In the genomic region with DNA sequence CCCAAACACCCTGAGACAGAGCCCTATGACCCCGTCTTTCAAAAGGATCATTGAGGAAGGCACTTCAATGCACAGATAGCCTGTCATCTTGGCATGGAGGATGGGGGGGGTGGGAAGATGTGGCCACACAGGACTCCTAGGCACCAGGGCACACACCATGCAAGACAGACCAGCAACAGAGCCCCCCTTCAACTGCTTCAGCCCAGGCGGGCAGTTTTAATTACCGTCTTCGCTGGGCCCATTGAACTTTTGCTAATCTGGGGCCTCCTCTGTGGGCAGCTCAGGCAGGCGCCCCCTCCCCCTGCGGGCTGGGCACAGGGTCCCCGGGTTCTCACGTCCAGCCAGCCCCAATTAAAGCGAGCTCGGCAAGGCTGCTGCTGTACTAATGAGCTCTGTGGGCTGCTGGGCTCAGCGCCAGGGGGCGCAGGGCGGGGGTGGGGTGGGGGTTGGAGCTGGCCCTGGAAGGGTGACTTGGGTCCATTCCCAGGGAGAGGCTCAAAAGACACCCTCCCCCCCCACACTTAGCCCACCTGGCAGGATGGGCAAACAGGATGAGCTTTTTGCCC, we compare ENCODE assay signal across 12 mouse cellular contexts. TPM values are rescaled to one million over a fixed set of nuclear protein-coding genes. Genes with fewer than 3 reads are reported as not detected.
DNase-seq lines count a peak whose midpoint lies in the region; ATAC-seq and TF ChIP-seq lines count a peak whose summit lies in the region.
"Had no signal": no experiment of that assay in that cellular context is flagged by ENCODE, and none has a peak within 500 bp of the region (broad histone marks: within the 10 kb centered on the region; RNA-seq: fewer than 3 reads in every experiment).

No protein-coding gene starts in this region.

- 19% methylated on average over 13 of the region's 13 CpGs for WGBS in lung, postnatal 0 days
- 13% methylated on average over 13 of the region's 13 CpGs for WGBS in hindbrain, embryonic 13.5 days
- 11% methylated on average over 13 of the region's 13 CpGs for WGBS in limb, embryonic 13.5 days
- WGBS in stomach, embryonic 16.5 days, result 31% methylated on average over 13 of the region's 13 CpGs

- H3K4me1 ChIP-seq in lung, postnatal 0 days (ENCODE audit: insufficient read depth, low read depth, low read length), result peaks cover 47% of the 10 kb centered on the region
- H3K4me1 ChIP-seq in hindbrain, embryonic 13.5 days (replicated peaks), result peaks cover 85% of the 10 kb centered on the region
- H3K4me1 ChIP-seq in limb, embryonic 13.5 days, result peaks cover 84% of the 10 kb centered on the region
- H3K4me1 ChIP-seq in stomach, embryonic 16.5 days (ENCODE audit: control insufficient read depth, insufficient read depth, low read length), result peaks cover 54% of the 10 kb centered on the region

- H3K4me2 ChIP-seq in lung, postnatal 0 days (replicated peaks; ENCODE audit: low read depth, low read length), result no peak overlapping the region
- no peak overlapping the region for H3K4me2 ChIP-seq in hindbrain, embryonic 13.5 days
- H3K4me2 ChIP-seq in limb, embryonic 13.5 days (replicated peaks), result no peak overlapping the region; the same call in 1 of the 2 replicates
- no peak overlapping the region for H3K4me2 ChIP-seq in stomach, embryonic 16.5 days (ENCODE audit: low read depth, low read length)
- H3K4me2 ChIP-seq: liver, embryonic 13.5 days had no signal

- H3K36me3 ChIP-seq in lung, postnatal 0 days (ENCODE audit: insufficient read depth, low read length), result no peaks in the 10 kb centered on the region
- H3K36me3 ChIP-seq in hindbrain, embryonic 13.5 days, result no peaks in the 10 kb centered on the region
- no peaks in the 10 kb centered on the region for H3K36me3 ChIP-seq in limb, embryonic 13.5 days
- H3K36me3 ChIP-seq in stomach, embryonic 16.5 days (ENCODE audit: control insufficient read depth, insufficient read depth, low read length), result no peaks in the 10 kb centered on the region
- H3K36me3 ChIP-seq: liver, embryonic 13.5 days had no signal

- no peak for DNase-seq in lung, postnatal 0 days (ENCODE audit: low spot score)
- DNase-seq in lung, postnatal 4 days, result no peak
- no peak for DNase-seq in heart, postnatal 14 days
- DNase-seq in gastrocnemius, adult 8-10 months (ENCODE audit: low spot score in 2 of 2), result no peak
- DNase-seq in kidney, adult 18-20 months, result no peak
- DNase-seq: adrenal gland, postnatal 10 days; kidney, adult 2 months; liver, embryonic 13.5 days had no signal

- intact Hi-C loops in heart, postnatal 14 days (cut with DNase I), result no loop called here

- TF ChIP-seq CTCF in lung, postnatal 0 days (IDR thresholded peaks at IDR 0.05), result peak; percentile 7; the same call in 1 of the 2 replicates

- no peaks in the 10 kb centered on the region for H3K9me3 ChIP-seq in lung, postnatal 0 days (ENCODE audit: low read length)
- H3K9me3 ChIP-seq in hindbrain, embryonic 13.5 days, result no peaks in the 10 kb centered on the region
- no peaks in the 10 kb centered on the region for H3K9me3 ChIP-seq in limb, embryonic 13.5 days
- no peaks in the 10 kb centered on the region for H3K9me3 ChIP-seq in stomach, embryonic 16.5 days (replicated peaks; ENCODE audit: control insufficient read depth, low read length)
- H3K9me3 ChIP-seq: liver, embryonic 13.5 days had no signal

- ATAC-seq in lung, postnatal 0 days, result no peak
- ATAC-seq in hindbrain, embryonic 13.5 days (ENCODE audit: low FRiP score), result peak; percentile 33
- ATAC-seq in limb, embryonic 13.5 days (ENCODE audit: low FRiP score, low read depth), result no peak
- no peak for ATAC-seq in stomach, embryonic 16.5 days (ENCODE audit: insufficient read depth, low FRiP score)

- no peaks in the 10 kb centered on the region for H3K27me3 ChIP-seq in lung, postnatal 0 days (replicated peaks; ENCODE audit: insufficient read depth, low read length)
- peaks cover 87% of the 10 kb centered on the region for H3K27me3 ChIP-seq in hindbrain, embryonic 13.5 days
- peaks cover 17% of the 10 kb centered on the region for H3K27me3 ChIP-seq in limb, embryonic 13.5 days
- no peaks in the 10 kb centered on the region for H3K27me3 ChIP-seq in stomach, embryonic 16.5 days (ENCODE audit: control insufficient read depth, insufficient read depth, low read length)

- no peak overlapping the region for H3K9ac ChIP-seq in lung, postnatal 0 days (replicated peaks; ENCODE audit: low read depth)
- H3K9ac ChIP-seq in hindbrain, embryonic 13.5 days, result no peak overlapping the region
- no peak overlapping the region for H3K9ac ChIP-seq in limb, embryonic 13.5 days
- peak overlapping the region; percentile 60 for H3K9ac ChIP-seq in stomach, embryonic 16.5 days (ENCODE audit: low read length)
- H3K9ac ChIP-seq: liver, embryonic 13.5 days had no signal

- peak overlapping the region; percentile 92; the same call in 1 of the 2 replicates for H3K27ac ChIP-seq in lung, postnatal 0 days (ENCODE audit: low read length)
- H3K27ac ChIP-seq in hindbrain, embryonic 13.5 days, result peak overlapping the region; percentile 52; the same call in 1 of the 2 replicates
- peak overlapping the region; percentile 65; the same call in 1 of the 2 replicates for H3K27ac ChIP-seq in limb, embryonic 13.5 days
- peak overlapping the region; percentile 96 for H3K27ac ChIP-seq in stomach, embryonic 16.5 days (ENCODE audit: low read length)
- H3K27ac ChIP-seq: liver, embryonic 13.5 days had no signal

- no peak for TF ChIP-seq EP300 in lung, postnatal 0 days (IDR thresholded peaks at IDR 0.05)

- H3K4me3 ChIP-seq in lung, postnatal 0 days (ENCODE audit: low read depth, low read length), result no peak overlapping the region
- H3K4me3 ChIP-seq in hindbrain, embryonic 13.5 days, result no peak overlapping the region
- H3K4me3 ChIP-seq in limb, embryonic 13.5 days, result no peak overlapping the region
- no peak overlapping the region for H3K4me3 ChIP-seq in stomach, embryonic 16.5 days (replicated peaks; ENCODE audit: low read length)
- H3K4me3 ChIP-seq: liver, embryonic 13.5 days; myocyte had no signal

RNA-seq across cellular contexts. Expression of a gene that starts 23.4 kb away (rescaled TPM):
- polyA plus RNA-seq in lung, postnatal 0 days (2015; fragmentation: Nextera tagmentation; extraction: Ambion mirVana), result 67.9 and 72.5 TPM in 2 replicates
- polyA plus RNA-seq in hindbrain, embryonic 13.5 days (2015; fragmentation: Nextera tagmentation; extraction: Ambion mirVana), result 41.1 and 45.7 TPM in 2 replicates
- polyA plus RNA-seq in limb, embryonic 13.5 days (2015; fragmentation: Nextera tagmentation; extraction: Ambion mirVana), result 39.1 and 40.7 TPM in 2 replicates
- 31.0 and 40.1 TPM in 2 replicates for polyA plus RNA-seq in stomach, embryonic 16.5 days (2015; fragmentation: Nextera tagmentation; extraction: Ambion mirVana)
- total RNA-seq in heart, postnatal 14 days (2021), result 10 to 100 TPM; 12.7 to 13.0 TPM
- total RNA-seq in gastrocnemius, adult 8-10 months (2022), result 1 to 10 TPM; 1.6 to 4.7 (median 1.9) TPM

RNA-seq across cellular contexts. Expression of a gene that starts 39.8 kb away (rescaled TPM):
- polyA plus RNA-seq in lung, postnatal 0 days (2015; fragmentation: Nextera tagmentation; extraction: Ambion mirVana), result 22.5 and 25.1 TPM in 2 replicates
- 28.2 and 28.7 TPM in 2 replicates for polyA plus RNA-seq in hindbrain, embryonic 13.5 days (2015; fragmentation: Nextera tagmentation; extraction: Ambion mirVana)
- 45.2 and 46.0 TPM in 2 replicates for polyA plus RNA-seq in limb, embryonic 13.5 days (2015; fragmentation: Nextera tagmentation; extraction: Ambion mirVana)
- polyA plus RNA-seq in stomach, embryonic 16.5 days (2015; fragmentation: Nextera tagmentation; extraction: Ambion mirVana), result 34.0 and 40.6 TPM in 2 replicates
- total RNA-seq in heart, postnatal 14 days (2021), result 10 to 100 TPM; 17.0 to 17.8 TPM
- 10 to 100 TPM in 2 of 4 experiments, 1 to 10 TPM in 2; 9.2 to 11.3 (median 10.1) TPM for total RNA-seq in gastrocnemius, adult 8-10 months (2022)

RNA-seq across cellular contexts. Expression of a gene that starts 40.1 kb away (rescaled TPM):
- polyA plus RNA-seq in lung, postnatal 0 days (2015; fragmentation: Nextera tagmentation; extraction: Ambion mirVana), result 12.5 and 14.5 TPM in 2 replicates
- 48.8 and 57.0 TPM in 2 replicates for polyA plus RNA-seq in hindbrain, embryonic 13.5 days (2015; fragmentation: Nextera tagmentation; extraction: Ambion mirVana)
- 196 and 197 TPM in 2 replicates for polyA plus RNA-seq in limb, embryonic 13.5 days (2015; fragmentation: Nextera tagmentation; extraction: Ambion mirVana)
- polyA plus RNA-seq in stomach, embryonic 16.5 days (2015; fragmentation: Nextera tagmentation; extraction: Ambion mirVana), result 137 and 145 TPM in 2 replicates
- total RNA-seq in heart, postnatal 14 days (2021), result 10 to 100 TPM in 1 of 2 experiments, 1 to 10 TPM in 1; 6.8 to 12.0 TPM
- total RNA-seq in gastrocnemius, adult 8-10 months (2022), result 1 to 10 TPM in 3 of 4 experiments, under 1 TPM in 1; 0.88 to 1.8 (median 1.2) TPM

RNA-seq across cellular contexts. Expression of a gene that starts 45.7 kb away (rescaled TPM):
- 81.2 and 85.6 TPM in 2 replicates for polyA plus RNA-seq in lung, postnatal 0 days (2015; fragmentation: Nextera tagmentation; extraction: Ambion mirVana)
- polyA plus RNA-seq in hindbrain, embryonic 13.5 days (2015; fragmentation: Nextera tagmentation; extraction: Ambion mirVana), result 126 and 130 TPM in 2 replicates
- polyA plus RNA-seq in limb, embryonic 13.5 days (2015; fragmentation: Nextera tagmentation; extraction: Ambion mirVana), result 252 and 254 TPM in 2 replicates
- 174 and 190 TPM in 2 replicates for polyA plus RNA-seq in stomach, embryonic 16.5 days (2015; fragmentation: Nextera tagmentation; extraction: Ambion mirVana)
- total RNA-seq in heart, postnatal 14 days (2021), result 10 to 100 TPM; 17.8 to 22.2 TPM
- total RNA-seq in gastrocnemius, adult 8-10 months (2022), result 1 to 10 TPM; 5.8 to 6.4 (median 6.0) TPM
